Mouse (Mus musculus) right cerebral cortex, adult 18-20 months (tissue): ENCODE results near the gene Smco2.

ENCODE experiments used
- DNase-seq: peaks from one replicate; pipeline ENCODE4 v3.0.0; 2022; ENCODE audit warnings: mixed read lengths

Gene Smco2

DNA sequence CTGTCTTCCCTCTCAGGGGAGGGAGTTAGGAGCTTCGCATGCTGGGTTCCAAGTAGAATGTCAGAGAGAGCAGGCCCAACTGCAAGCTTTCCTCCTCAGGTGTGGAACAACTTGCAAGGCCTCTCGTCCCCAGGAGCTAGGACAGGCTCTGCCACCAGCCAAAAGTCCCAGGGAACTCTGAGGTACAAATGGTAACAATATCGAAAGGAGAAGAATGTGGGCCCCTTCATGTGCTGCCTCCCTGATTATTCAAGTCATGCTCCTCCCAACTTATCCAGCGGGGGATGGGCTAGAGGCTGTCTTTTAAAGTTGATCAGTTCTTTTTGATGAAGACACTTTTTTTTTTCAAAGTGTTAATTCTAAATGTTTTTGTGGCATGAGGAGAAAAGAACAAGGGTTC is at the start of gene Smco2:
Gene Smco2 (plus strand): TSS at position 55 of the 400 bp plus-strand sequence.
- DNase-seq, result no peak

GRCm38 (mm10) chr6:146809991-146810390 is 39.9 kb upstream of the Smco2 start:
- DNase-seq, result no peak

DNA sequence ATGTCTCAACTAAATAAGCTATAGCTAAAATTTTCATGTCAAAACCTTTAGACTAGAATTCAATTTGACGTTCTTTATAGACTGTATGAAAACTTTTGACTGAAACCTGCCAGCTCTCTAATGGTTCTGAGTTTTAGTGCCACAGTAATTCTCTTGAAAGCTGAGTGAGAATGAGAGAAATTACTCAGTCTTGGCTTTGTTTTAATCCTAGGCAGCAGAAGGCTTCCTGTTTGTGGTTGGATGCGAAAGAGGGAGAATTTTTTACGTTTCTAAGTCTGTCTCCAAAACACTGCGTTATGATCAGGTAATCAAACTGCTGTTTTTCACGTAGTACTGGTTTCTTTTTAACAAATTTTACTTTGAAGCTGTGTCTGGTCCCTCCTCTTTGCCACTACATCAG is 36.9 kb upstream of the Smco2 start:
- DNase-seq, result no peak

- no peak for DNase-seq
Observed at GRCm38 (mm10) chr6:146820177-146820965, 29.5 kb upstream of the Smco2 start.

DNA sequence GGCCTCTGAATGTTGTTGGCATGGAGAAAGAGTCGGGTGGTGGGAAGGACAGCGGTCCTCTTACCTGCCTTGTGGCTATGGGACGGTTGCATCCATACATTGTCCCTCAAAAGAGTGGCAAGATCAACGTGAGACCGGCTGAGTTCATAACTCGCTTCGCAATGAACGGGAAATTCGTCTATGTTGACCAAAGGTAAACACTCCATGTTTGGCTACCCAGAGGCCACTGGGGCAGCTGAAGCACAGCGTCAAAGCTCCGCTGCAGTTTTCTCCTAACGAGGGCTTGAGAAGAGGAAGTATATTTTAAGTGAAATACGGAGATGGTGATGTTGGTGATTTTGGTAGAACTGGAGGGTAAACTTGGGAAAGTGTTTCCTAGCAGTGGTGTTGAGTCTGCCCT is 27.9 kb upstream of the Smco2 start:
- no peak for DNase-seq

GRCm38 (mm10) chr6:146824727-146825486 is 25.0 kb upstream of the Smco2 start:
- peak; percentile 49 for DNase-seq

DNA sequence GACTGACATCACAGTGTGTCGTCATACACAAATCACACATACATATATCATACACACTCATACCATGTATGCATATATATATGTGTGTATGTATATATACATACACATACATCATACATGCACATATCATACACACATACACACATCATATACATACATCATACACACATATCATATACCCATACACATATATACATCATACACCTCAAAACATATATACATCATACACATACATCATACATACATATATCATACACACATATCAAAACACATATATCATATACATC is 24.5 kb upstream of the Smco2 start:
- DNase-seq, result no peak

DNA sequence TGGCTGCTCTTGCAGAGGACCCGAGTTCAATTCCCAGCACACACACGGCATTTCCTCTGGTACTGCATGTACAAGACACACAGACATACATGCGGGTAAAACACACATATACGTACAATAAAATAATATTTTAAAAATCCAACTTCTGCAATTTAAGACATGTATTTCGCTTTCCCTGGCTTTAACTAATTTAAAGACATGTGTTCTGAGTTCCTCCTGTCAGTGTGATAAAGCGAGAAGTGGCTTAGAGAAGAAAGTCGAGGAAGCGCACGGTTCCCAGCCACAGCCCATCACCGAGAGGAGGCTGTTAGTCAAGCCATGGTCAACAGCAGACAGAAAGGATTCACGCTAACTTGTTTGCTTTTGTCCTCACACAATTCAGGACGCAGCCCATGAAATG is 18.6 kb upstream of the Smco2 start:
- DNase-seq, result no peak

DNA sequence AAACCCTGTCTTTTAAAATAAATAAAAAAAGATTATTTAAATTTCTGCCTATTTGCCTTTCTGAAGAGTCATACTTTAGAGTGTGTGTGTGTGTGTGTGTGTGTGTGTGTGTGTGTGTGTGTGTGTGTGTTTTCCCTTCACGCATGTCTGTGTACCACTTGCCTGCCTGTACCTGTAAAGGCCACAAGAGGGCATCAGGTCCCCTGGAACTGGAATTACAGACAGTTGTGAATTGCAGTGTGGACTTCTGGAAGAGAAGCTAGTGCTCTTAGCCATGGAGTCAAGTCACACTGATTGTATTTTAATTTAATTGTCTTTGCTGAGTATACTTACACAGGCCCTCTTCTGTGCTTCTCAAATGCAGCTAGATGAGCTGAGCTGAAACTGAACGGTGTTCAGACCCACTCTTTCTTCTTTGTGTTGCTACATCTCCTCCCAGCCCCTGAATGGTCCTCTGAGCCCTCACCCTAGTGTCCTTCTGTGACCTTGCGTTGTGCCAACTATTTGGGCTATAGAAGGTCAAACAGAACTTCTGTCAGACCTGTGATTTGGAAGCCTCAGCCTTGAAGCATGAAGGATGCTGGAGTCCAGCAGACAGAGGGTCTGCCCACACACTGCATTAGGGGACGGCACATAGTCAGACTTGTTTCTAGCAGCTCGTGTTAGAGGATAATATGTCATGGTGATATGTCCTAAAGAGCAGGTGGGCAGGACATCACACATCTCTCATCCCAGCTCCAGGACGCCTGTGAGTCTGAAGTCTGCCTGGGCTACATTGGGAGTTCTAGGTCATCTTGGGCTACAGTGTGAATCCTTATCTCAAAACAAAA is 16.2 kb upstream of the Smco2 start:
- DNase-seq, result peak; percentile 53

DNA sequence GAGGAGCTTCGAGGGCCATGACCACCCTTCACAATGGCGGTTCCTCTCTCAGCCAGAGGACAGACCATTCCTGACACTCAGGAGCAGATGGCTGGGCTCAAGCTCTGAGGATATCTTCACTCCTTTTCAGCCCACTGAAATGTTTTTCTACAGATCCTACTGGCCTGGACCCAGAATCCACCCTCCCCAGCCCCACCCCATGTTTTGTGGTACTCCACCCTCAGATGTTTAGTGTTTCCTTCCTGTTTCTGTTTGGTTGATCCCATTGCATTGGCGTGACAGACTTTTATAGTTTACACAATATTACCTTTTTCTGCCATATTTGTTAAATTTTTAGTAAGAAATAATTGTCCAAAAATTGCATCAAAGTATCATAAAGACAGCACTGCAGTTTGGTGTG is 15.6 kb upstream of the Smco2 start:
- no peak for DNase-seq

- no peak for DNase-seq
Observed at GRCm38 (mm10) chr6:146835784-146836183, 14.1 kb upstream of the Smco2 start.

- DNase-seq, result no peak
Observed at GRCm38 (mm10) chr6:146837316-146837715, 12.6 kb upstream of the Smco2 start.

DNA sequence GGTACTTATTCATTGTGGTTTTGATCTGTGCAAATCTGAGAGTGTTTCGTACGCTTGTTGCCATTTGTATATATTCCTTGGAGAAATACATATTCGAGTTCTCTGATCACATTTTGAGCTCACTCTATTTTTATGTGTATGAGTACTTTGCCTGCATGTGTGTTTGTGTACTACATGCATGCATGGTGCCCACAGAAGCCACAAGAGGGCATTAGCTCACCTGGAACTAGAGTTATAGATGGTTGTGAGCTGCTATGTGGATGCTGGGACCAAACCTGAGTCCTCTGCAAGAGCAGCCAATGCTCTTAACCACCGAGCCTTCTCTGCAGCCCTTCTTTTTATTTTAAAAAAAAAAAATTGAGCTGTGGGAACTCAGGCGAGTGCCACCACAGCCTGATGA is 11.5 kb upstream of the Smco2 start:
- no peak for DNase-seq

GRCm38 (mm10) chr6:146838863-146839262 is 11.0 kb upstream of the Smco2 start:
- DNase-seq, result no peak

- DNase-seq, result no peak
Observed at GRCm38 (mm10) chr6:146844867-146845266, 5.0 kb upstream of the Smco2 start.

GRCm38 (mm10) chr6:146845347-146845746 is 4.6 kb upstream of the Smco2 start:
- DNase-seq, result no peak

GRCm38 (mm10) chr6:146845961-146846750 is 3.7 kb upstream of the Smco2 start:
- no peak for DNase-seq

GRCm38 (mm10) chr6:146847402-146847801 is 2.5 kb upstream of the Smco2 start:
- no peak for DNase-seq

DNA sequence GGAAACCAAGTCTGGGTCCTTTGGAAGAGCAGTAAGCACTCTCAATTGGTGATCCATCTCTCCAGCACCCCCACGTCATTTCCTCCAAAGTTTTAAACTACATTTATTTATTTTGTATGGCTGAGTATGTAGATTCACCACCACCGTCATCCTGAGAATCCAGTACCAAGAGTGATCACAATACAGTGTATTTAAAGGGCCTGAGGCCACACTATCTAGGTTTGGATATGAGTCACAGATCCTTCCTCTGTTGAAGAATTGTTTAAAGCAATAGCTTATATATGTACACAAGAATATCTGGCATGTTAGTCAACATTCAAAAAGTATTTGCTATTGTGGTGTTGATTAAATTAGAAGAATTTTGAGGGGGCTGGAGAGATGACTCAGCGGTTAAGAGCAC is 1.6 kb upstream of the Smco2 start:
- DNase-seq, result no peak

DNA sequence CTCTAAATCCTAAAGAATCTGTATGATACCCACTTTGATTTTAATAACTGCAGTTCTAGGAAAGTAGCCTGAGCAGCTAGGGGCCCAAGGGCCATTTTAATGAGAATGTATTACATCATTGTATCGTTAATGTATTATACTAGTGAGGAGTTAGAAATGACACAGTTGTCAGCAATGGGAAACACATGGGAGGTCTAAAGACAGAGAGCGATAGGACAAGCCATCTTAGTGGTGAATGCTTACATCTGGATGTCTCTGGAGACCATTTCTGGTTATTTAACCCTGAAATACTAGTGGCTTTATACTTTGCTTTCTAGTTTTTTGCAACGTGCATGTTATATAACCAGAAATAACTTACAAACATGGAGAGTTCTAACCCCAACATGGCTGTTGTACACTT is 2.0 kb downstream of the Smco2 start:
- no peak for DNase-seq

DNA sequence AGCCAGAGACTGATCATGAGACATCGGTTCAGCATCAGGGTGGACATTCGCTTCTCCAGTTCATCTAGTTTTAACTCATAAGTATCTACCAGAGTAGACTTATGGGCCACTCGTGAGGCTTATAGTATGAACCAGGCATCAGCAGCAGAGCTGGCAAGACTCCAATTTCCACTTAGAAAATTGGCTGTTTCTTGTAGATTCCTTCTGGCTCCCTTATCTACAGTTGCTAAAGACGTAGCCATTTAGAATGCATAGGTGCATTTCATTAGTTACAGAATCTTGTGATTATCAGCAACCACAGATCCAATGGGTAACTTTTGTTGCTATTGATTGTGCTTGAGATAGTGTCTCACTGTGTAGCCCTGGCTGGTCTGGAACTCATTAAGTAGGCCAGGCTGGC is 2.8 kb downstream of the Smco2 start:
- no peak for DNase-seq

DNA sequence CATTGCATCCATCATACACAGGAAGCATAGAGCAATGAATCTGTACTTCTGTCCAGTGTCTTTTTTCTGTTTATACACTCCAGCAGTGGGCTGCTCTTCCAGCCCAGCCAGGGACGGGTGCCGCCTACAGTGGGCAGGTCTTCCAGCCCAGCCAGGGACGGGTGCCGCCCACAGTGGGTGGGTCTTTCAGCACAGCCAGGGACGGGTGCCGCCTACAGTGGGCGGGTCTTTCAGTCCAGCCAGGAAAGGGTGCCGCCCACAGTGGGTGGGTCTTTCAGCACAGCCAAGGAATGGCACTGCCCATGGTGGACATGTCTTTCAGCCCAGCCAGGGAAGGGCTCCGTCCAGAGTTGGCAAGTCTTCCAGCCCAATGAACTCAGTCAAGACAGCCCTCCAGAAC is 5.3 kb downstream of the Smco2 start:
- no peak for DNase-seq

GRCm38 (mm10) chr6:146857386-146857785 is 7.5 kb downstream of the Smco2 start:
- DNase-seq, result no peak
